Mouse (Mus musculus): ENCODE measurements around the gene Zc3h12b. TPM values are rescaled to one million over a fixed set of nuclear protein-coding genes. Genes with fewer than 3 reads are reported as not detected.
"Not testable (repeated sequence)": the region's sequence is repeated elsewhere in the genome, so short reads cannot be mapped to it uniquely, and the experiment has no call there.

The Zc3h12b gene
- polyA plus RNA-seq, 1 experiment from 2014 or later = 3.5 TPM

GRCm38 (mm10) chrX:95956497-95957293, 245.2 kb downstream of the Zc3h12b start, which contains the start of gene Las1l:
Gene Las1l (minus strand): TSS chrX:95956962.
- Histone ChIP-seq H3K4me3 (replicated peaks) (peak within 1 kb of the TSS; percentile 50), H3K27me3 (no peaks in the 10 kb centered on the region), H3K36me3 (replicated peaks) (0 out of 2 replicates have a peak, but pooled peaks cover 3% of the 10 kb centered on the region), H3K9ac (peak within 1 kb of the TSS; percentile 45; the same call in 1 of the 2 replicates), H3K4me2 (peak within 1 kb of the TSS; percentile 58), H3K27ac (no peak within 1 kb of the TSS), H3K4me1 (peaks cover 7% of the 10 kb centered on the region; the same call in 1 of the 2 replicates), H3K9me3 (no peaks in the 10 kb centered on the region)
- peak; percentile 100 for ATAC-seq (ENCODE audit: low FRiP score)
- 21% methylated on average over 42 of the region's 42 CpGs for WGBS

GRCm38 (mm10) chrX:95957461-95957860, 246.0 kb downstream of the Zc3h12b start:
- WGBS = 53% methylated on average over 11 of the region's 11 CpGs
- peak overlapping the region; percentile 43 for H3K4me2 ChIP-seq
- ATAC-seq (ENCODE audit: low FRiP score); H3K27me3 ChIP-seq; H3K9ac ChIP-seq; H3K4me1 ChIP-seq; H3K9me3 ChIP-seq; H3K27ac ChIP-seq; H3K36me3 ChIP-seq (replicated peaks): not testable (repeated sequence)
- peak overlapping the region; percentile 50 for H3K4me3 ChIP-seq (replicated peaks)

GRCm38 (mm10) chrX:95963366-95963765, 251.9 kb downstream of the Zc3h12b start:
- no peak for ATAC-seq (ENCODE audit: low FRiP score)
- no peak overlapping the region for H3K4me2 ChIP-seq
- H3K36me3 ChIP-seq (replicated peaks) = no peaks in the 10 kb centered on the region
- H3K27ac ChIP-seq = no peak overlapping the region
- H3K4me1 ChIP-seq = peaks cover 3% of the 10 kb centered on the region; the same call in 1 of the 2 replicates
- WGBS = 82% methylated on average over 2 of the region's 2 CpGs
- H3K9me3 ChIP-seq = no peaks in the 10 kb centered on the region
- no peaks in the 10 kb centered on the region; the same call in 1 of the 2 replicates for H3K27me3 ChIP-seq
- no peak overlapping the region for H3K9ac ChIP-seq
- no peak overlapping the region for H3K4me3 ChIP-seq (replicated peaks)

GRCm38 (mm10) chrX:95965036-95965435, 253.6 kb downstream of the Zc3h12b start:
- H3K4me1 ChIP-seq = peaks cover 3% of the 10 kb centered on the region; the same call in 1 of the 2 replicates
- no peak overlapping the region for H3K27ac ChIP-seq
- no peak overlapping the region for H3K4me2 ChIP-seq
- ATAC-seq (ENCODE audit: low FRiP score) = no peak
- no peak overlapping the region for H3K4me3 ChIP-seq (replicated peaks)
- no peaks in the 10 kb centered on the region; the same call in 1 of the 2 replicates for H3K27me3 ChIP-seq
- no peaks in the 10 kb centered on the region for H3K36me3 ChIP-seq (replicated peaks)
- H3K9me3 ChIP-seq = no peaks in the 10 kb centered on the region
- no peak overlapping the region for H3K9ac ChIP-seq
- WGBS = 84% methylated on average over 6 of the region's 6 CpGs

GRCm38 (mm10) chrX:95967847-95968593, 256.5 kb downstream of the Zc3h12b start:
- Histone ChIP-seq H3K27ac (peak overlapping the region; percentile 91), H3K9ac (peak overlapping the region; percentile 55), H3K4me1 (peaks cover 3% of the 10 kb centered on the region; the same call in 1 of the 2 replicates), H3K4me3 (replicated peaks) (peak overlapping the region; percentile 38), H3K36me3 (replicated peaks) (no peaks in the 10 kb centered on the region), H3K9me3 (no peaks in the 10 kb centered on the region), H3K27me3 (no peaks in the 10 kb centered on the region; the same call in 1 of the 2 replicates), H3K4me2 (peak overlapping the region; percentile 56)
- peak; percentile 90 for ATAC-seq (ENCODE audit: low FRiP score)
- 32% methylated on average over 28 of the region's 28 CpGs for WGBS

GRCm38 (mm10) chrX:95968594-95968965, 257.1 kb downstream of the Zc3h12b start:
- Histone ChIP-seq H3K4me2 (peak overlapping the region; percentile 56), H3K4me1 (peaks cover 3% of the 10 kb centered on the region; the same call in 1 of the 2 replicates), H3K27me3 (no peaks in the 10 kb centered on the region; the same call in 1 of the 2 replicates), H3K4me3 (replicated peaks) (peak overlapping the region; percentile 38), H3K27ac (peak overlapping the region; percentile 91), H3K9me3 (no peaks in the 10 kb centered on the region), H3K36me3 (replicated peaks) (no peaks in the 10 kb centered on the region), H3K9ac (peak overlapping the region; percentile 55)
- WGBS = 28% methylated on average over 6 of the region's 6 CpGs
- peak; percentile 95 for ATAC-seq (ENCODE audit: low FRiP score)

- no peak; the same call in 1 of the 2 replicates for ATAC-seq (ENCODE audit: low FRiP score)
- Histone ChIP-seq H3K4me1 (peaks cover 3% of the 10 kb centered on the region; the same call in 1 of the 2 replicates), H3K27ac (peak overlapping the region; percentile 31; the same call in 1 of the 2 replicates), H3K36me3 (replicated peaks) (no peaks in the 10 kb centered on the region), H3K9me3 (no peaks in the 10 kb centered on the region), H3K27me3 (no peaks in the 10 kb centered on the region; the same call in 1 of the 2 replicates), H3K4me2 (no peak overlapping the region), H3K4me3 (replicated peaks) (no peak overlapping the region), H3K9ac (no peak overlapping the region)
- WGBS = 32% methylated on average over 6 of the region's 6 CpGs
Measured at GRCm38 (mm10) chrX:95969116-95969515, 257.6 kb downstream of the Zc3h12b start.

- no peak for ATAC-seq (ENCODE audit: low FRiP score)
- 77% methylated on average over 9 of the region's 9 CpGs for WGBS
- H3K27ac ChIP-seq = no peak overlapping the region
Measured at GRCm38 (mm10) chrX:95969936-95970335, 258.5 kb downstream of the Zc3h12b start.

More at GRCm38 (mm10) chrX:95969936-95970335, 258.5 kb downstream of the Zc3h12b start:
- Histone ChIP-seq H3K9me3 (no peaks in the 10 kb centered on the region), H3K36me3 (replicated peaks) (no peaks in the 10 kb centered on the region), H3K4me3 (replicated peaks) (no peak overlapping the region), H3K9ac (no peak overlapping the region), H3K27me3 (no peaks in the 10 kb centered on the region; the same call in 1 of the 2 replicates), H3K4me1 (peaks cover 3% of the 10 kb centered on the region; the same call in 1 of the 2 replicates), H3K4me2 (no peak overlapping the region)

Other genes starting within 250 kb of the Zc3h12b start
- not detected in 2 replicates for gene Asb12, start 153.7 kb upstream of the Zc3h12b start, polyA plus RNA-seq (2016; fragmentation: Nextera tagmentation; extraction: Ambion mirVana)
- gene Pfn5, start 153.6 kb upstream of the Zc3h12b start, polyA plus RNA-seq (2016; fragmentation: Nextera tagmentation; extraction: Ambion mirVana) = not detected in 2 replicates
- gene Zc4h2, start 53.2 kb upstream of the Zc3h12b start, polyA plus RNA-seq (2016; fragmentation: Nextera tagmentation; extraction: Ambion mirVana) = 55.5 and 60.9 TPM in 2 replicates
- 69.0 and 69.4 TPM in 2 replicates for gene Las1l, start 245.3 kb downstream of the Zc3h12b start, polyA plus RNA-seq (2016; fragmentation: Nextera tagmentation; extraction: Ambion mirVana)

Data from forebrain, embryonic 12.5 days (tissue).